Mouse (Mus musculus): ENCODE measurements around the gene Lgi4. TPM values are rescaled to one million over a fixed set of nuclear protein-coding genes. Genes with fewer than 3 reads are reported as not detected.

Lgi4 gene
- polyA plus RNA-seq, 1 experiment from 2014 or later: 0.01 TPM

- no peak for TF ChIP-seq CTCF (IDR thresholded peaks at IDR 0.05)
- ChIA-PET CTCF (no interaction called here), POLR2A (no interaction called here)
- peaks cover 35% of the 10 kb centered on the region for H3K27me3 ChIP-seq
- DNase-seq (ENCODE audit: low read depth, low spot score) (no peak), ATAC-seq (no peak)
- in situ Hi-C loops (cut with MboI; ENCODE audit: low pct_unique_long_range_greater_than_20kb): no loop called here
Measured at GRCm38 (mm10) chr7:31052251-31052635, 6.9 kb upstream of the Lgi4 start.

- ChIA-PET POLR2A (no interaction called here), CTCF (no interaction called here)
- no peak for DNase-seq (ENCODE audit: low read depth, low spot score)
- peaks cover 35% of the 10 kb centered on the region for H3K27me3 ChIP-seq
- ATAC-seq: no peak
- no peak for TF ChIP-seq CTCF (IDR thresholded peaks at IDR 0.05)
- in situ Hi-C loops (cut with MboI; ENCODE audit: low pct_unique_long_range_greater_than_20kb): no loop called here
Measured at GRCm38 (mm10) chr7:31052636-31053434, 6.3 kb upstream of the Lgi4 start.

GRCm38 (mm10) chr7:31053882-31054447 lies 5.2 kb upstream of the Lgi4 start:
- TF ChIP-seq CTCF (IDR thresholded peaks at IDR 0.05): no peak

GRCm38 (mm10) chr7:31054661-31055320 lies 4.4 kb upstream of the Lgi4 start:
- no peak for TF ChIP-seq CTCF (IDR thresholded peaks at IDR 0.05)
- in situ Hi-C loops (cut with MboI; ENCODE audit: low pct_unique_long_range_greater_than_20kb): no loop called here
- DNase-seq (ENCODE audit: low read depth, low spot score): no peak
- ATAC-seq: no peak
- CTCF ChIA-PET: no interaction called here
- POLR2A ChIA-PET: no interaction called here
- peaks cover 23% of the 10 kb centered on the region for H3K27me3 ChIP-seq

More at GRCm38 (mm10) chr7:31053882-31054447, 5.2 kb upstream of the Lgi4 start:
- DNase-seq (ENCODE audit: low read depth, low spot score) (no peak), ATAC-seq (no peak)
- in situ Hi-C loops (cut with MboI; ENCODE audit: low pct_unique_long_range_greater_than_20kb): no loop called here
- H3K27me3 ChIP-seq: peaks cover 31% of the 10 kb centered on the region
- CTCF ChIA-PET: no interaction called here
- POLR2A ChIA-PET: no interaction called here

GRCm38 (mm10) chr7:31055354-31055824 lies 3.8 kb upstream of the Lgi4 start:
- no peak for TF ChIP-seq CTCF (IDR thresholded peaks at IDR 0.05)
- peaks cover 19% of the 10 kb centered on the region for H3K27me3 ChIP-seq
- ChIA-PET CTCF (no interaction called here), POLR2A (no interaction called here)
- DNase-seq (ENCODE audit: low read depth, low spot score) (no peak), ATAC-seq (no peak)
- in situ Hi-C loops (cut with MboI; ENCODE audit: low pct_unique_long_range_greater_than_20kb): no loop called here

- POLR2A ChIA-PET: no interaction called here
- in situ Hi-C loops (cut with MboI; ENCODE audit: low pct_unique_long_range_greater_than_20kb): no loop called here
- peaks cover 15% of the 10 kb centered on the region for H3K27me3 ChIP-seq
- CTCF ChIA-PET: interaction anchor here (0.6 kb wide), 1 partner anchor 296 kb away, joined by 3 read pairs; no protein-coding TSS in a partner anchor
- ATAC-seq (no peak), DNase-seq (ENCODE audit: low read depth, low spot score) (no peak)
- no peak for TF ChIP-seq CTCF (IDR thresholded peaks at IDR 0.05)
Measured at GRCm38 (mm10) chr7:31055883-31056282, 3.3 kb upstream of the Lgi4 start.

GRCm38 (mm10) chr7:31056448-31056847 lies 2.7 kb upstream of the Lgi4 start:
- H3K27me3 ChIP-seq: peaks cover 13% of the 10 kb centered on the region
- CTCF ChIA-PET: interaction anchor here (0.6 to 2.0 kb wide), 2 partner anchors 42 to 297 kb away, joined by 3 to 7 read pairs; no protein-coding TSS in a partner anchor
- ATAC-seq: no peak
- in situ Hi-C loops (cut with MboI; ENCODE audit: low pct_unique_long_range_greater_than_20kb): no loop called here
- no peak for TF ChIP-seq CTCF (IDR thresholded peaks at IDR 0.05)
- POLR2A ChIA-PET: no interaction called here
- no peak for DNase-seq (ENCODE audit: low read depth, low spot score)

- CTCF ChIA-PET: interaction anchor here (2.0 kb wide), 1 partner anchor 41 kb away, joined by 7 read pairs; no protein-coding TSS in a partner anchor
- H3K27me3 ChIP-seq: peaks cover 8% of the 10 kb centered on the region
- POLR2A ChIA-PET: no interaction called here
- no peak for ATAC-seq
- in situ Hi-C loops (cut with MboI; ENCODE audit: low pct_unique_long_range_greater_than_20kb): no loop called here
- DNase-seq (ENCODE audit: low read depth, low spot score): no peak
- no peak for TF ChIP-seq CTCF (IDR thresholded peaks at IDR 0.05)
Measured at GRCm38 (mm10) chr7:31057071-31057470, 2.1 kb upstream of the Lgi4 start, which contains the start of gene Fxyd1. Gene Fxyd1, minus strand, starts transcription at chr7:31057199.

- H3K27me3 ChIP-seq: peaks cover 1% of the 10 kb centered on the region
- no peak for ATAC-seq
Measured at GRCm38 (mm10) chr7:31057730-31058129, 1.4 kb upstream of the Lgi4 start.

GRCm38 (mm10) chr7:31058211-31058610 lies 931 bp upstream of the Lgi4 start:
- no peak for TF ChIP-seq CTCF (IDR thresholded peaks at IDR 0.05)
- ChIA-PET POLR2A (no interaction called here), CTCF (interaction anchor here (0.9 to 2.2 kb wide), 7 partner anchors 11 to 112 kb away, joined by 3 to 9 read pairs (median 4); no protein-coding TSS in a partner anchor)
- in situ Hi-C loops (cut with MboI; ENCODE audit: low pct_unique_long_range_greater_than_20kb): no loop called here
- DNase-seq (ENCODE audit: low read depth, low spot score) (no peak), ATAC-seq (no peak)
- no peaks in the 10 kb centered on the region for H3K27me3 ChIP-seq

More at GRCm38 (mm10) chr7:31057730-31058129, 1.4 kb upstream of the Lgi4 start:
- no peak for TF ChIP-seq CTCF (IDR thresholded peaks at IDR 0.05)
- ChIA-PET CTCF (interaction anchor here (0.9 to 2.2 kb wide), 4 partner anchors 11 to 41 kb away, joined by 3 to 9 read pairs (median 8); no protein-coding TSS in a partner anchor), POLR2A (no interaction called here)
- DNase-seq (ENCODE audit: low read depth, low spot score): no peak
- in situ Hi-C loops (cut with MboI; ENCODE audit: low pct_unique_long_range_greater_than_20kb): no loop called here

All from Patski (cell line).